10 mouse cellular contexts compared by ENCODE assay signal in the genomic region with DNA sequence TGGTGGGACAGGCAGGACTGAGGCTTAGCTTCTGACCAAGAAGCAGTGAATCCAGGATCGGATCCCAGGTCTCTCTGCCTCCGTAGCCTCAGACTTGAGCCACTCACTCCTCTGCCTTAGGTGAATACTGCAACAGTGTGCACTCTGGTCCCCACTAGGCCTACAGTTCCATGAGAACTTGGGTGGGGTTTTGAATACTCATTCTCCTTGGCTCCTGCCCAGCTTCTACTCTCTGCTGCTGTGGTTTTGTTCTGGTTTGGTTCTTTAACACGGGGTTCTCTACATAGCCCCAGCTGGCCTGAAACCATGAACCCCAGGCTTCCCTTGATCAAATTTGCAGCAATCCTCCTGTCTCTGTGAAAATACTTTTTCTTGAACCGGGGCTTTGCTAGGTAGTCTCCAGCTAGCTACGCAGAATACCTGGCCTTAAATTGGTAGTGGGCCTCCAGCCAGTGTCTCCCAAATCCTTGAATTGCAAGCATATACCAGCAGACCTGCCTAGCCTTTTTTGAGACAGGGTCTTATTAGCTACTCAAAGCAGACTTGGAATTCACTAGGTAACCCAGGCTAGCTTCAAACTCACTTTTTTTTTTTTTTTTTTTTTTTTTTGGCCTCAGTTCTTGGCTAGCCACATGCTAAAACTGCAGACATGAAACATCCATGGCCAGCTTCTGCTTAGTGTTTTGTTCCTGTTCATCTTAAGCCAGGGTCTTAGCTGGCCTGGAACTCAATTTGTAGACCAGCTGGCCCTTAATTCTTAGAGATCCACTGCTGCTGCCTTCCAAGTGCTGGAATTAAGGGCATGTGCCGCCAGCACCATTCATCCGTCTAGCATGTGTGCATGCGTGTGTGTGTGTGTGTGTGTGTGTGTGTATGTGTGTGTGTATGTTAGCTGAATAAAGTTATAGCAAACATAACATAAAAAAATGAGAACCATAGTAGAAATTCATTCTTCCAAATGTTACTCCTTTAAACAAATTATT. TPM values are rescaled to one million over a fixed set of nuclear protein-coding genes. Genes with fewer than 3 reads are reported as not detected.
A peak's percentile ranks its signal among the peaks of the same experiment; 100 is the strongest.
DNase-seq lines count a peak whose midpoint lies in the region; ATAC-seq and TF ChIP-seq lines count a peak whose summit lies in the region.
"Had no signal": no experiment of that assay in that cellular context is flagged by ENCODE, and none has a peak within 500 bp of the region (broad histone marks: within the 10 kb centered on the region; RNA-seq: fewer than 3 reads in every experiment).

No protein-coding gene starts in this region.

- H3K4me3 ChIP-seq in liver, postnatal 0 days (ENCODE audit: low read depth, low read length) = no peak overlapping the region
- no peak overlapping the region for H3K4me3 ChIP-seq in liver, embryonic 12.5 days
- H3K4me3 ChIP-seq in heart, embryonic 16.5 days (ENCODE audit: low read length) = no peak overlapping the region
- H3K4me3 ChIP-seq in forebrain, embryonic 14.5 days (ENCODE audit: low read depth, low read length) = no peak overlapping the region

- no peaks in the 10 kb centered on the region for H3K27me3 ChIP-seq in liver, postnatal 0 days (ENCODE audit: insufficient read depth, low read length)
- no peaks in the 10 kb centered on the region for H3K27me3 ChIP-seq in liver, embryonic 12.5 days (replicated peaks)
- no peaks in the 10 kb centered on the region for H3K27me3 ChIP-seq in heart, embryonic 16.5 days (ENCODE audit: control insufficient read depth, insufficient read depth, low read length)
- no peaks in the 10 kb centered on the region for H3K27me3 ChIP-seq in forebrain, embryonic 14.5 days (replicated peaks; ENCODE audit: control insufficient read depth, insufficient read depth, low read length)

- peak overlapping the region; percentile 27; the same call in 1 of the 2 replicates for H3K9ac ChIP-seq in liver, postnatal 0 days (replicated peaks)
- H3K9ac ChIP-seq in liver, embryonic 12.5 days = no peak overlapping the region
- H3K9ac ChIP-seq in heart, embryonic 16.5 days (ENCODE audit: low read length) = 0 out of 2 replicates have a peak overlapping the region, but pooled peaks have one; percentile 20
- H3K9ac ChIP-seq in forebrain, embryonic 14.5 days (ENCODE audit: low read length) = no peak overlapping the region

- 74% methylated on average over 8 of the region's 8 CpGs for WGBS in liver, postnatal 0 days (ENCODE audit: insufficient replicate concordance)
- WGBS in liver, embryonic 12.5 days (ENCODE audit: insufficient replicate concordance) = 81% methylated on average over 8 of the region's 8 CpGs
- WGBS in heart, embryonic 16.5 days = 91% methylated on average over 8 of the region's 8 CpGs
- 89% methylated on average over 8 of the region's 8 CpGs for WGBS in forebrain, embryonic 14.5 days

- no peaks in the 10 kb centered on the region for H3K9me3 ChIP-seq in liver, postnatal 0 days (ENCODE audit: low read length)
- no peaks in the 10 kb centered on the region for H3K9me3 ChIP-seq in liver, embryonic 12.5 days (replicated peaks)
- no peaks in the 10 kb centered on the region for H3K9me3 ChIP-seq in heart, embryonic 16.5 days (replicated peaks; ENCODE audit: control insufficient read depth, low read length)
- no peaks in the 10 kb centered on the region for H3K9me3 ChIP-seq in forebrain, embryonic 14.5 days (replicated peaks; ENCODE audit: control insufficient read depth, low read length)

- ATAC-seq in liver, postnatal 0 days = no peak
- ATAC-seq in liver, embryonic 12.5 days = no peak
- no peak for ATAC-seq in heart, embryonic 16.5 days (replicated peaks; ENCODE audit: extremely low read depth, insufficient read depth, low FRiP score)
- ATAC-seq in forebrain, embryonic 14.5 days = no peak
- ATAC-seq: intestine, postnatal 0 days had no signal

- no peaks in the 10 kb centered on the region; the same call in 1 of the 2 replicates for H3K36me3 ChIP-seq in liver, postnatal 0 days (replicated peaks; ENCODE audit: insufficient read depth, low read length)
- peaks cover 12% of the 10 kb centered on the region for H3K36me3 ChIP-seq in liver, embryonic 12.5 days
- H3K36me3 ChIP-seq in heart, embryonic 16.5 days (ENCODE audit: control insufficient read depth, insufficient read depth) = no peaks in the 10 kb centered on the region
- no peaks in the 10 kb centered on the region for H3K36me3 ChIP-seq in forebrain, embryonic 14.5 days (ENCODE audit: control insufficient read depth, insufficient read depth, low read length)

- no peak for TF ChIP-seq CTCF in liver, postnatal 0 days (IDR thresholded peaks at IDR 0.05; ENCODE audit: low read depth)

- no peak overlapping the region; the same call in none of the 2 replicates for H3K4me2 ChIP-seq in liver, postnatal 0 days (ENCODE audit: low read depth, low read length)
- H3K4me2 ChIP-seq in liver, embryonic 12.5 days = no peak overlapping the region
- H3K4me2 ChIP-seq in heart, embryonic 16.5 days (ENCODE audit: low read depth, low read length) = no peak overlapping the region
- H3K4me2 ChIP-seq in forebrain, embryonic 14.5 days (ENCODE audit: low read length) = no peak overlapping the region

- peak; percentile 35 for DNase-seq in liver, postnatal 0 days
- peak; percentile 83 for DNase-seq in NIH3T3 (ENCODE audit: low read depth)
- DNase-seq in retina, postnatal 7 days (ENCODE audit: low read depth, low spot score) = peak; percentile 13
- DNase-seq in forebrain, embryonic 14.5 days (ENCODE audit: low spot score) = no peak
- no peak for DNase-seq in adrenal gland, adult 2 months
- DNase-seq: adrenal gland, postnatal 14 days had no signal

- H3K27ac ChIP-seq in liver, postnatal 0 days (ENCODE audit: low read depth) = no peak overlapping the region; the same call in 1 of the 2 replicates
- H3K27ac ChIP-seq in liver, embryonic 12.5 days = no peak overlapping the region
- H3K27ac ChIP-seq in heart, embryonic 16.5 days (ENCODE audit: low read length) = peak overlapping the region; percentile 39
- no peak overlapping the region for H3K27ac ChIP-seq in forebrain, embryonic 14.5 days (ENCODE audit: low read depth, low read length)

- peaks cover 52% of the 10 kb centered on the region for H3K4me1 ChIP-seq in liver, postnatal 0 days (ENCODE audit: insufficient read depth)
- peaks cover 84% of the 10 kb centered on the region for H3K4me1 ChIP-seq in liver, embryonic 12.5 days
- peaks cover 34% of the 10 kb centered on the region for H3K4me1 ChIP-seq in heart, embryonic 16.5 days (ENCODE audit: control insufficient read depth, insufficient read depth, low read length)
- peaks cover 9% of the 10 kb centered on the region for H3K4me1 ChIP-seq in forebrain, embryonic 14.5 days (ENCODE audit: control insufficient read depth, insufficient read depth, low read length)

- TF ChIP-seq EP300 in liver, postnatal 0 days (IDR thresholded peaks at IDR 0.05; ENCODE audit: low read depth) = no peak

RNA-seq across cellular contexts. Expression of gene Stat3, which starts 3.7 kb away (rescaled TPM):
- polyA plus RNA-seq in liver, postnatal 0 days (2015; fragmentation: Nextera tagmentation; extraction: Ambion mirVana) = 44.9 and 53.7 TPM in 2 replicates
- 37.3 and 40.1 TPM in 2 replicates for polyA plus RNA-seq in liver, embryonic 12.5 days (2016; fragmentation: Nextera tagmentation; extraction: Ambion mirVana)
- polyA plus RNA-seq in heart, embryonic 16.5 days (2015; fragmentation: Nextera tagmentation; extraction: Ambion mirVana) = 60.4 and 64.9 TPM in 2 replicates
- polyA plus RNA-seq in forebrain, embryonic 14.5 days (2014; fragmentation: Nextera tagmentation; extraction: Ambion mirVana) = 23.3 and 26.4 TPM in 2 replicates
- 10 to 100 TPM; 76.6 to 79.4 TPM for total RNA-seq in adrenal gland, adult 2 months (2021)
- polyA plus RNA-seq in adrenal gland, adult 2 months (2012; rRNA removed) = 45.4 and 54.9 TPM in 2 replicates

RNA-seq across cellular contexts. Expression of gene Cavin1, which starts 35.0 kb away (rescaled TPM):
- polyA plus RNA-seq in liver, postnatal 0 days (2015; fragmentation: Nextera tagmentation; extraction: Ambion mirVana) = 27.5 and 28.5 TPM in 2 replicates
- 28.9 and 30.0 TPM in 2 replicates for polyA plus RNA-seq in liver, embryonic 12.5 days (2016; fragmentation: Nextera tagmentation; extraction: Ambion mirVana)
- polyA plus RNA-seq in heart, embryonic 16.5 days (2015; fragmentation: Nextera tagmentation; extraction: Ambion mirVana) = 428 and 460 TPM in 2 replicates
- 15.6 and 21.1 TPM in 2 replicates for polyA plus RNA-seq in forebrain, embryonic 14.5 days (2014; fragmentation: Nextera tagmentation; extraction: Ambion mirVana)
- 100 to 1,000 TPM; 236 to 425 TPM for total RNA-seq in adrenal gland, adult 2 months (2021)
- polyA plus RNA-seq in adrenal gland, adult 2 months (2012; rRNA removed) = 193 and 219 TPM in 2 replicates
- total RNA-seq: monocyte, adult 5-6 weeks had no signal

Comparison
In these comparisons a context has a peak if more than half of its experiments do, and no peak if none do; other contexts are left out.
1. H3K9ac ChIP-seq: peak in liver, postnatal 0 days (single experiment) and heart, embryonic 16.5 days (single experiment); none in liver, embryonic 12.5 days (single experiment) and forebrain, embryonic 14.5 days (single experiment).
2. DNase-seq: peak in liver, postnatal 0 days (single experiment), NIH3T3 (single experiment) and retina, postnatal 7 days (single experiment); none in forebrain, embryonic 14.5 days (single experiment) and adrenal gland, adult 2 months (single experiment).